Mouse (Mus musculus) brain, embryonic 14.5 days (tissue): Measurements from ENCODE around the gene Cox4i2. TPM values are rescaled to one million over a fixed set of nuclear protein-coding genes. Genes with fewer than 3 reads are reported as not detected.

Experiments used
- DNase-seq: peaks from one replicate; pipeline ENCODE4 v3.0.0-alpha.2; 2011; ENCODE audit warnings: low read depth
- CTCF ChIP-seq: fragments of 200-500 bp; IDR thresholded peaks from 2 replicates; pipeline ENCODE4 v1.5.1; 2012; ENCODE audit warnings: inconsistent platforms, mild to moderate bottlenecking, moderate library complexity, borderline replicate concordance; ENCODE audit not compliant: insufficient read depth, insufficient read length; ENCODE audit errors: extremely low read depth
- POLR2A ChIP-seq: fragments of 200-500 bp; IDR thresholded peaks from 2 replicates; pipeline ENCODE4 v1.6.1; 2012; ENCODE audit warnings: mild to moderate bottlenecking, inconsistent platforms, borderline replicate concordance; ENCODE audit not compliant: poor library complexity, insufficient read depth, insufficient read length, severe bottlenecking; ENCODE audit errors: extremely low read depth
- polyA plus RNA-seq: library from polyadenylated mRNA; depleted of rRNA; stranded (reverse); fragments of >200 nt; gene quantifications from 2 replicates; pipeline ENCODE4 v1.2.3, GENCODE M21; 2012

Cox4i2 gene
- polyA plus RNA-seq, 1 experiment: 4.3 TPM

- no peak for DNase-seq
- no peak for TF ChIP-seq CTCF
- no peak for TF ChIP-seq POLR2A
Measured at GRCm38 (mm10) chr2:152724332-152724723, 29.6 kb upstream of the Cox4i2 start.

- TF ChIP-seq CTCF: no peak
- no peak for TF ChIP-seq POLR2A
- DNase-seq: no peak
Measured at GRCm38 (mm10) chr2:152725178-152725750, 28.7 kb upstream of the Cox4i2 start.

- TF ChIP-seq CTCF (no peak), POLR2A (no peak)
- no peak for DNase-seq
Measured at GRCm38 (mm10) chr2:152726213-152726612, 27.8 kb upstream of the Cox4i2 start.

GRCm38 (mm10) chr2:152726751-152727335 lies 27.1 kb upstream of the Cox4i2 start:
- TF ChIP-seq POLR2A (no peak), CTCF (no peak)
- no peak for DNase-seq

GRCm38 (mm10) chr2:152727795-152728510 lies 26.0 kb upstream of the Cox4i2 start:
- no peak for DNase-seq
- TF ChIP-seq CTCF: no peak
- TF ChIP-seq POLR2A: no peak

- no peak for DNase-seq
- TF ChIP-seq CTCF (no peak), POLR2A (no peak)
Measured at GRCm38 (mm10) chr2:152728594-152728993, 25.4 kb upstream of the Cox4i2 start.

- TF ChIP-seq CTCF: no peak
- TF ChIP-seq POLR2A: no peak
- DNase-seq: no peak
Measured at GRCm38 (mm10) chr2:152729013-152729635, 24.8 kb upstream of the Cox4i2 start.

GRCm38 (mm10) chr2:152729636-152730020 lies 24.3 kb upstream of the Cox4i2 start:
- peak; percentile 46 for DNase-seq
- no peak for TF ChIP-seq CTCF
- no peak for TF ChIP-seq POLR2A

GRCm38 (mm10) chr2:152733201-152733600 lies 20.8 kb upstream of the Cox4i2 start:
- no peak for DNase-seq
- TF ChIP-seq CTCF: no peak
- no peak for TF ChIP-seq POLR2A

GRCm38 (mm10) chr2:152734501-152734900 lies 19.5 kb upstream of the Cox4i2 start:
- no peak for DNase-seq
- TF ChIP-seq CTCF: no peak
- no peak for TF ChIP-seq POLR2A

GRCm38 (mm10) chr2:152734984-152735383 lies 19.0 kb upstream of the Cox4i2 start:
- TF ChIP-seq CTCF (no peak), POLR2A (no peak)

GRCm38 (mm10) chr2:152736090-152736601 lies 17.8 kb upstream of the Cox4i2 start, which contains the start of gene Id1:
TSS of gene Id1 (plus strand) at chr2:152736251.
- DNase-seq: peak; percentile 92

More at GRCm38 (mm10) chr2:152734984-152735383, 19.0 kb upstream of the Cox4i2 start:
- peak; percentile 98 for DNase-seq

More at GRCm38 (mm10) chr2:152736090-152736601, 17.8 kb upstream of the Cox4i2 start, which contains the start of gene Id1:
- TF ChIP-seq CTCF (no peak), POLR2A (peak; percentile 70; the same call in 1 of the 2 replicates)
